Mouse (Mus musculus) ES-E14 (cell line): ENCODE measurements around the gene Hsdl2.

Experiments used
- HCFC1 ChIP-seq: IDR thresholded peaks from 2 replicates; pipeline ENCODE4 v1.6.1; 2012; ENCODE audit warnings: low read length, inconsistent platforms, borderline replicate concordance; ENCODE audit not compliant: insufficient read depth
- MAFK ChIP-seq: IDR thresholded peaks from 2 replicates; pipeline ENCODE4 v1.6.1; 2014; ENCODE audit warnings: mild to moderate bottlenecking, low read depth, low read length, inconsistent platforms; ENCODE audit not compliant: insufficient read depth
- ZNF384 ChIP-seq: IDR thresholded peaks from 2 replicates; pipeline ENCODE4 v1.6.1; 2012; ENCODE audit warnings: low read depth, low read length, inconsistent platforms

GRCm38 (mm10) chr4:59543006-59543405 lies 38.4 kb upstream of the Hsdl2 start:
- TF ChIP-seq ZNF384 (no peak), HCFC1 (no peak), MAFK (no peak)
